Mouse (Mus musculus) CH12.LX (cell line): ENCODE data around the gene Ndufb10. TPM values are rescaled to one million over a fixed set of nuclear protein-coding genes. Genes with fewer than 3 reads are reported as not detected.
"Not testable (repeated sequence)": the region's sequence is repeated elsewhere in the genome, so short reads cannot be mapped to it uniquely, and the experiment has no call there.

ENCODE experiments used
- DNase-seq: peaks from one replicate; pipeline ENCODE4 v3.0.0-alpha.2; 2013; ENCODE audit errors: extremely low read depth
- H3K27ac ChIP-seq: 2 replicates; pipeline ENCODE4 v1.5.1; 2012; ENCODE audit warnings: low read depth, mild to moderate bottlenecking, control low read depth, moderate library complexity; ENCODE audit not compliant: insufficient read depth
- H3K27me3 ChIP-seq: replicated peaks from 2 replicates; pipeline ENCODE3; 2012; ENCODE audit warnings: inconsistent platforms
- H3K36me3 ChIP-seq, 2 experiments: replicated peaks in 1 of 2; 2 replicates each; pipeline versions ENCODE3 to v1.6.1; 2012; ENCODE audit warnings: inconsistent platforms in 1 of 2, low read length in 1 of 2, mild to moderate bottlenecking in 1 of 2, mixed read lengths in 1 of 2, moderate library complexity in 1 of 2; ENCODE audit not compliant: control insufficient read depth in 1 of 2, insufficient read depth in 1 of 2
- H3K4me1 ChIP-seq, 2 experiments: 2 replicates each; pipeline ENCODE4 v1.6.1; 2012; ENCODE audit warnings: inconsistent platforms in 1 of 2, moderate library complexity in 1 of 2; ENCODE audit not compliant: insufficient read depth in 2 of 2, control insufficient read depth in 1 of 2
- H3K4me2 ChIP-seq: 2 replicates; pipeline ENCODE4 v1.6.1; 2012; ENCODE audit warnings: low read depth, mild to moderate bottlenecking, control low read depth; ENCODE audit not compliant: poor library complexity, insufficient read depth, severe bottlenecking
- H3K4me3 ChIP-seq, 3 experiments: fragments of 150-350 bp in 1 of 3; sonication (generic) in 1 of 3; replicated peaks in 1 of 3; 2 replicates each; pipeline versions ENCODE3 to v1.5.1; 2011 to 2012; ENCODE audit warnings: low read depth in 2 of 3, low read length in 2 of 3, mild to moderate bottlenecking in 2 of 3, moderate library complexity in 2 of 3, control low read depth in 1 of 3, improper control_type of control experiment in 1 of 3, inconsistent platforms in 1 of 3, mixed read lengths in 1 of 3; ENCODE audit not compliant: poor library complexity in 1 of 3
- H3K79me2 ChIP-seq: replicated peaks from 2 replicates; pipeline ENCODE4 v1.6.1; 2012; ENCODE audit warnings: mild to moderate bottlenecking, moderate library complexity; ENCODE audit not compliant: control insufficient read depth, poor library complexity, insufficient read depth, severe bottlenecking; ENCODE audit errors: extremely low read depth
- H3K9ac ChIP-seq: 2 replicates; pipeline ENCODE4 v1.6.1; 2012; ENCODE audit warnings: low read depth, mild to moderate bottlenecking, control low read depth, moderate library complexity; ENCODE audit not compliant: insufficient read depth
- H3K9me3 ChIP-seq: replicated peaks from 2 replicates; pipeline ENCODE3; 2012; ENCODE audit warnings: low read length, inconsistent platforms, mixed read lengths
- BHLHE40 ChIP-seq: IDR thresholded peaks from 2 replicates; pipeline ENCODE4 v1.6.1; 2011; ENCODE audit warnings: mild to moderate bottlenecking, low read depth, low read length, improper control_type of control experiment
- CHD1 ChIP-seq: IDR thresholded peaks from 2 replicates; pipeline ENCODE4 v1.6.1; 2012; ENCODE audit warnings: low read depth, low read length, improper control_type of control experiment, inconsistent platforms
- CHD2 ChIP-seq: IDR thresholded peaks from 2 replicates; pipeline ENCODE4 v1.6.1; 2011; ENCODE audit warnings: low read length, improper control_type of control experiment
- IRF4 ChIP-seq: IDR thresholded peaks from 2 replicates; pipeline ENCODE4 v1.6.1; 2014; ENCODE audit warnings: low read depth, mild to moderate bottlenecking, inconsistent platforms, low read length, improper control_type of control experiment
- JUND ChIP-seq: conservative IDR thresholded peaks from 2 replicates; pipeline ENCODE4 v1.6.1; 2011; ENCODE audit warnings: low read depth, low read length, improper control_type of control experiment
- KAT2A ChIP-seq: IDR thresholded peaks from 2 replicates; pipeline ENCODE4 v1.6.1; 2012; ENCODE audit warnings: low read length, improper control_type of control experiment, inconsistent platforms; ENCODE audit not compliant: insufficient replicate concordance
- MAX ChIP-seq: IDR thresholded peaks from 2 replicates; pipeline ENCODE4 v1.6.1; 2011; ENCODE audit warnings: low read length, improper control_type of control experiment
- MAZ ChIP-seq: IDR thresholded peaks from 2 replicates; pipeline ENCODE4 v1.6.1; 2012; ENCODE audit warnings: low read depth, mild to moderate bottlenecking, inconsistent platforms, low read length, improper control_type of control experiment, moderate library complexity
- MXI1 ChIP-seq: IDR thresholded peaks from 2 replicates; pipeline ENCODE4 v1.6.1; 2011; ENCODE audit warnings: mild to moderate bottlenecking, low read depth, low read length, improper control_type of control experiment
- MYC ChIP-seq: IDR thresholded peaks from 2 replicates; pipeline ENCODE4 v1.6.1; 2011; ENCODE audit warnings: low read depth, mild to moderate bottlenecking, improper control_type of control experiment, low read length
- NELFE ChIP-seq: IDR thresholded peaks from 2 replicates; pipeline ENCODE4 v1.6.1; 2011; ENCODE audit warnings: low read depth, low read length, improper control_type of control experiment
- NRF1 ChIP-seq: IDR thresholded peaks from 2 replicates; pipeline ENCODE4 v1.6.1; 2014; ENCODE audit warnings: low read depth, mild to moderate bottlenecking, inconsistent platforms, low read length, improper control_type of control experiment, moderate library complexity
- POLR2A ChIP-seq: IDR thresholded peaks from 2 replicates; pipeline ENCODE4 v1.6.1; 2011; ENCODE audit warnings: low read depth, mild to moderate bottlenecking, improper control_type of control experiment, low read length
- POLR2AphosphoS2 ChIP-seq: IDR thresholded peaks from 2 replicates; pipeline ENCODE4 v1.6.1; 2011; ENCODE audit warnings: low read depth, low read length, improper control_type of control experiment
- SIN3A ChIP-seq: IDR thresholded peaks from 2 replicates; pipeline ENCODE4 v1.6.1; 2012; ENCODE audit warnings: low read length, improper control_type of control experiment, inconsistent platforms
- TBP ChIP-seq: conservative IDR thresholded peaks from 2 replicates; pipeline ENCODE4 v1.6.1; 2011; ENCODE audit warnings: low read depth, low read length, improper control_type of control experiment
- USF2 ChIP-seq: conservative IDR thresholded peaks from 2 replicates; pipeline ENCODE4 v1.6.1; 2011; ENCODE audit warnings: low read depth, low read length, improper control_type of control experiment
- ZKSCAN1 ChIP-seq: IDR thresholded peaks from 2 replicates; pipeline ENCODE4 v1.6.1; 2012; ENCODE audit warnings: low read depth, inconsistent platforms, low read length, improper control_type of control experiment, borderline replicate concordance
- ZMIZ1 ChIP-seq: IDR thresholded peaks from 2 replicates; pipeline ENCODE4 v1.6.1; 2012; ENCODE audit warnings: low read depth, mild to moderate bottlenecking, inconsistent platforms, low read length, improper control_type of control experiment
- ZNF384 ChIP-seq: IDR thresholded peaks from 2 replicates; pipeline ENCODE4 v1.6.1; 2012; ENCODE audit warnings: low read depth, low read length, improper control_type of control experiment, inconsistent platforms
- dilution Hi-C: fragments of 300-500 bp; cut with MboI; formaldehyde crosslinking; loops from 2 replicates; pipeline ENCODE4 v1.14.3; 2020; ENCODE audit warnings: low sequenced_read_pairs; ENCODE audit not compliant: extremely low pct_unique_long_range_greater_than_20kb, extremely low pct_ligation_motif_present
- in situ Hi-C: fragments of 300-500 bp; cut with MboI; formaldehyde crosslinking; loops from 3 replicates; pipeline ENCODE4 v1.14.3; 2019; ENCODE audit warnings: low sequenced_read_pairs, low pct_ligation_motif_present, low pct_unique_long_range_greater_than_20kb, mixed read lengths
- polyA plus RNA-seq: library from polyadenylated mRNA; unstranded; fragments of >175 nt; gene quantifications from 2 replicates; pipeline ENCODE4 v1.2.1, GENCODE M21; 2012; ENCODE audit warnings: low read depth; ENCODE audit not compliant: insufficient read length
- total RNA-seq, 2 experiments: library from RNA; depleted of rRNA; stranded (reverse); fragments of 300-350 nt in 1 of 2; fragments of >200 nt in 1 of 2; gene quantifications; 2 replicates each; pipeline ENCODE4 v1.2.3; 2012 to 2014

The Ndufb10 gene
- total and polyA plus RNA-seq, 3 experiments: 136 to 207 (median 188) TPM

GRCm38 (mm10) chr17:24723122-24723880, 977 bp downstream of the Ndufb10 start:
- H3K36me3 ChIP-seq: peaks cover 24 to 25% of the 10 kb centered on the region in 2 experiments
- H3K27me3 ChIP-seq: no peaks in the 10 kb centered on the region
- H3K4me2 ChIP-seq: peak overlapping the region; percentile 98
- DNase-seq: peak; percentile 55
- H3K4me1 ChIP-seq: peaks cover 5 to 20% of the 10 kb centered on the region in 2 experiments; a peak in 3 of 4 replicates
- peak overlapping the region; percentile 90 for H3K9ac ChIP-seq
- TF ChIP-seq IRF4: no peak
- TF ChIP-seq MYC: no peak
- TF ChIP-seq SIN3A: peak; percentile 25; the same call in 1 of the 2 replicates
- no peak for TF ChIP-seq NELFE
- TF ChIP-seq CHD2: peak; percentile 23; the same call in 1 of the 2 replicates
- TF ChIP-seq ZMIZ1: no peak
- TF ChIP-seq ZKSCAN1: no peak
- TF ChIP-seq POLR2A: peak; percentile 5
- peak; percentile 62; the same call in 1 of the 2 replicates for TF ChIP-seq POLR2AphosphoS2
- TF ChIP-seq, all 38 proteins: peak for 4
- Histone ChIP-seq H3K4me3 (peak overlapping the region; percentile 66 to 89 (median 89)), H3K9me3 (no peaks in the 10 kb centered on the region), H3K79me2 (peaks cover 47% of the 10 kb centered on the region), H3K27ac (peak overlapping the region; percentile 56)
- dilution Hi-C loops: no loop called here
- in situ Hi-C loops: no loop called here

DNA sequence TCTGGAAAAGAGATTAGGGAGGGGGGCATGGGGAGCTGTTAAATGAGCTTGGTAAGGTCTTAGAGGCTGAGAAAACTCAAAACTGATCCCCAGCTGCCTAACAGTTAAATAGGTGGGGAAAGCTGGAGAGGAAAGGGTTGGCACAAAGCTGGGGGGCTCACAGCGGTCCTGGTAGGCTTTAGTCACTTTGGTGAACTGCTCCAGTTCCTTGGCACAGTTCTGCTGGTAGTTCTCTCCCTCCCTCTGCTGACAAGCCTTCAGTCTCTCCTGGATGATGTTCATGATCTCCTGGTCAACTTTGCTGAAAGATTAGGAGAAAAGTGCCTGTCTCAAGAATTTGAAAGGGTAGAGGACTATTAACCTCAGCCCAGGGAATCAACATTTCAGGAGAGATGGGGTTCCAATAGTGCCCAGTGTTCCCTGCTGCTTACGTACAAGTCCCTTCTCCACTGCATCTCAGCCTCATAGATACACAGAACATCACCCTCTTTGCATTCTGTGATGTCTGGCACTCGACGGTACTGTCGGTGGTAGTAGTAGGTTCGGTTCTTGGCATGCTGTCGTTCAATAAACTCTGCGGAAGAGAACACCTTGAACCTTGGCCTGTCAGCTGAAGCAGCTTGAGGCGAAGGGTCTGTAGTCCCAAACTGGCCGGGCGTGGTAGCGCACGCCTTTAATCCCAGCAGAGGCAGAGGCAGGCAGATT, 1.9 kb downstream of the Ndufb10 start:
- dilution Hi-C loops: no loop called here
- no peaks in the 10 kb centered on the region for H3K27me3 ChIP-seq
- DNase-seq: peak; percentile 54

GRCm38 (mm10) chr17:24721383-24721955, 2.8 kb downstream of the Ndufb10 start:
- H3K27me3 ChIP-seq, dilution Hi-C loops, in situ Hi-C loops, H3K9me3 ChIP-seq, DNase-seq: not testable (repeated sequence)
- H3K4me1 ChIP-seq: peaks cover 5 to 31% of the 10 kb centered on the region in 2 experiments; a peak in 3 of 4 replicates
- peak overlapping the region; percentile 98 for H3K4me2 ChIP-seq
- peak overlapping the region; percentile 75 for H3K9ac ChIP-seq
- H3K79me2 ChIP-seq: peaks cover 47% of the 10 kb centered on the region
- peaks cover 29 to 43% of the 10 kb centered on the region in 2 experiments for H3K36me3 ChIP-seq
- H3K4me3 ChIP-seq: peak overlapping the region; percentile 52 to 65 (median 64)
- H3K27ac ChIP-seq: 0 out of 2 replicates have a peak overlapping the region, but pooled peaks have one; percentile 15

More for the DNA sequence above, 1.9 kb downstream of the Ndufb10 start:
- Histone ChIP-seq H3K36me3 (peaks cover 29 to 34% of the 10 kb centered on the region in 2 experiments), H3K9me3 (no peaks in the 10 kb centered on the region), H3K4me1 (peaks cover 5 to 28% of the 10 kb centered on the region in 2 experiments; a peak in 3 of 4 replicates), H3K4me2 (peak overlapping the region; percentile 98), H3K9ac (peak overlapping the region; percentile 75), H3K27ac (peak overlapping the region; percentile 2; the same call in 1 of the 2 replicates), H3K4me3 (peak overlapping the region; percentile 20 to 64 (median 28)), H3K79me2 (peaks cover 47% of the 10 kb centered on the region)
- TF ChIP-seq CHD2 (peak; percentile 20; the same call in 1 of the 2 replicates), ZNF384 (no peak), POLR2AphosphoS2 (peak; percentile 98), BHLHE40 (no peak), JUND (no peak), MXI1 (no peak), USF2 (no peak; the same call in 1 of the 2 replicates), POLR2A (peak; percentile 63), MAZ (0 out of 2 replicates have a peak, but pooled peaks have one; percentile 31), ZKSCAN1 (no peak), ZMIZ1 (peak; percentile 83; the same call in 1 of the 2 replicates), TBP (no peak), MAX (no peak), KAT2A (no peak), CHD1 (peak; percentile 66; the same call in 1 of the 2 replicates), NRF1 (0 out of 2 replicates have a peak, but pooled peaks have one; percentile 10)
- in situ Hi-C loops: no loop called here
